Mouse (Mus musculus) lung, embryonic 16.5 days (tissue): ENCODE data around the gene Cd2ap. TPM values are rescaled to one million over a fixed set of nuclear protein-coding genes. Genes with fewer than 3 reads are reported as not detected.

Experiments
- ATAC-seq: fragments of 200-750 bp; cut with Nextera tagmentation; 2 replicates; pipeline ENCODE4 v1.8.0; 2017; ENCODE audit warnings: low read depth, mild to moderate bottlenecking, moderate library complexity
- H3K27ac ChIP-seq: fragments of 300-500 bp; sonication (generic); 2 replicates; pipeline ENCODE4 v1.5.1; 2014; ENCODE audit warnings: mild to moderate bottlenecking, control low read depth, low read length
- H3K27me3 ChIP-seq: fragments of 300-500 bp; sonication (generic); 2 replicates; pipeline ENCODE4 v1.6.1; 2014; ENCODE audit warnings: low read depth, low read length, mixed read lengths; ENCODE audit not compliant: control insufficient read depth, insufficient read depth
- H3K36me3 ChIP-seq: fragments of 300-500 bp; sonication (generic); 2 replicates; pipeline ENCODE4 v1.6.1; 2014; ENCODE audit warnings: low read length; ENCODE audit not compliant: control insufficient read depth, insufficient read depth
- H3K4me1 ChIP-seq: fragments of 300-500 bp; sonication (generic); replicated peaks from 2 replicates; pipeline ENCODE4 v1.6.1; 2014; ENCODE audit warnings: low read length, mixed read lengths; ENCODE audit not compliant: control insufficient read depth, insufficient read depth
- H3K4me2 ChIP-seq: fragments of 300-500 bp; sonication (generic); 2 replicates; pipeline ENCODE4 v1.6.1; 2014; ENCODE audit warnings: low read depth, low read length, control low read depth
- H3K4me3 ChIP-seq: fragments of 300-500 bp; sonication (generic); 2 replicates; pipeline ENCODE4 v1.5.1; 2014; ENCODE audit warnings: mild to moderate bottlenecking, low read length, control low read depth
- H3K9ac ChIP-seq: fragments of 300-500 bp; sonication (generic); 2 replicates; pipeline ENCODE4 v1.6.1; 2014; ENCODE audit warnings: low read length, control low read depth
- H3K9me3 ChIP-seq: fragments of 300-500 bp; sonication (generic); 2 replicates; pipeline ENCODE4 v1.6.1; 2016; ENCODE audit warnings: low read length; ENCODE audit not compliant: control insufficient read depth
- WGBS: fragments of 180-500 bp; shearing (Covaris S2); extraction: QIAGEN DNeasy Blood & Tissue Kit; methylation state at CpG from one replicate; pipeline ENCODE4 v1.1.7; 2014; 5-methylcytosine and 5-hydroxymethylcytosine counted together
- polyA plus RNA-seq: library from polyadenylated mRNA; unstranded; fragments of >200 nt; fragmentation: Nextera tagmentation; extraction: Ambion mirVana; gene quantifications from 2 replicates; pipeline ENCODE4 v1.2.1, GENCODE M21; 2015

The Cd2ap gene
- polyA plus RNA-seq, 1 experiment from 2014 or later: 24.2 TPM

DNA sequence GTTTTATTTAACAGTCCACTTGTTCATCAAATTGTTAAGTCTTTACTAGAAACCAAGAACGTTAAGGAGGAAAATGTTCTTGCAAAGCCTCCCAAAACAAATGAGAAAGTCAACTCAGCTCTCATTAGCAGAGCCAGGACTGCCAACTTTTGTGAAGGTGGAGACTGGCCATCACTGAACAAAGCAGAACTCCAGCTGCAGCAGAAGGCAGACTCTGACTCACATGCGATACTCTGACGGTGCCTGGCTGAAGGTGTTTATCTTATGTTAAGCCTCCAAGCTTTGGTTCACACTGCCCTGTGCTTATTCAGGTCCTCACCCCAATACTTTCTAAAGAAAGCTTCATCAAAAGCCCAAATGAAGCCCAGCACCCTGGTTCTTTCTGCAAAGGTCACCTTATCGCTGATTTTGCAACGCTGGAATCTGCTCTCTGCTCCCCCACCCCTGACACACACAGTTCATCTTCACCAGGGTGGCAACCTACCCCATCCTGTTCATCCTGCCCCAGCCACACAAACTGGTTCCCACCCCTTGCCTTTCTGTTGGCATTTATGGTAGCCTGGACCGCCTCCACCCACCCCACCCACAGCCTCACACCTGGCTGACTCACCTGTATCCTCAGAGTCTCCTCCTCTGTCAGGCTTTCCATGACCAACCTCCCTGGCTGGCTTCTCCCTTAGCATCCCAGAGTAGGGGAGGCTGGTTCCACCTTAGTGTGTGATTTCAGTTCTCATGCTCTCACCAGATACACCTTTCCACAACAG lies 130.6 kb downstream of the Cd2ap start:
- no peak overlapping the region for H3K27ac ChIP-seq
- H3K4me1 ChIP-seq: 0 out of 2 replicates have a peak, but pooled peaks cover 3% of the 10 kb centered on the region
- H3K9me3 ChIP-seq: no peaks in the 10 kb centered on the region
- WGBS: 64% methylated on average over 6 of the region's 6 CpGs
- no peak overlapping the region for H3K4me2 ChIP-seq
- no peak overlapping the region for H3K9ac ChIP-seq
- ATAC-seq: no peak
- no peak overlapping the region for H3K4me3 ChIP-seq
- no peaks in the 10 kb centered on the region for H3K27me3 ChIP-seq
- no peaks in the 10 kb centered on the region for H3K36me3 ChIP-seq

Other genes starting within 250 kb of the Cd2ap start
- gene Adgrf4, start 184.4 kb downstream of the Cd2ap start, polyA plus RNA-seq: 0.09 TPM in 1 of 2 replicates, not detected in the other
- not detected in 2 replicates for gene Adgrf2, start 134.5 kb downstream of the Cd2ap start, polyA plus RNA-seq
- gene Tnfrsf21, start 139.9 kb upstream of the Cd2ap start, polyA plus RNA-seq: 40.4 and 45.0 TPM in 2 replicates